Mouse (Mus musculus) olfactory bulb, adult 2 months (tissue): ENCODE measurements around the gene Hist1h2bp. TPM values are rescaled to one million over a fixed set of nuclear protein-coding genes. Genes with fewer than 3 reads are reported as not detected.
A peak's percentile ranks its signal among the peaks of the same experiment; 100 is the strongest.
"Not testable (repeated sequence)": the region's sequence is repeated elsewhere in the genome, so short reads cannot be mapped to it uniquely, and the experiment has no call there.

Source experiments
- H3K27ac ChIP-seq: fragments of 200-500 bp; 2 replicates; pipeline ENCODE4 v1.5.1; 2012; ENCODE audit warnings: low read depth, low read length; ENCODE audit not compliant: insufficient read depth
- H3K4me1 ChIP-seq: fragments of 200-500 bp; 2 replicates; pipeline ENCODE4 v1.6.1; 2012; ENCODE audit warnings: low read length; ENCODE audit not compliant: control insufficient read depth, insufficient read depth
- H3K4me3 ChIP-seq: fragments of 200-500 bp; 2 replicates; pipeline ENCODE4 v1.5.1; 2012; ENCODE audit warnings: mild to moderate bottlenecking, low read depth, low read length, moderate library complexity; ENCODE audit not compliant: insufficient read depth
- CTCF ChIP-seq: fragments of 200-500 bp; IDR thresholded peaks from 2 replicates; pipeline ENCODE4 v1.5.1; 2012; ENCODE audit warnings: low read depth, mild to moderate bottlenecking, low read length, moderate library complexity; ENCODE audit not compliant: insufficient read depth
- POLR2A ChIP-seq: fragments of 200-500 bp; IDR thresholded peaks from 2 replicates; pipeline ENCODE4 v1.6.1; 2012; ENCODE audit warnings: mild to moderate bottlenecking, low read depth, low read length, moderate library complexity; ENCODE audit not compliant: insufficient read depth
- WGBS: fragments of 180-500 bp; shearing (Covaris S2); methylation state at CpG from one replicate; pipeline ENCODE4 v1.1.7; 2018; 5-methylcytosine and 5-hydroxymethylcytosine counted together
- polyA plus RNA-seq: library from polyadenylated mRNA; stranded (reverse); fragments of >200 nt; gene quantifications from 2 replicates; pipeline ENCODE4 v1.2.4, GENCODE M21; 2012; ENCODE audit warnings: low replicate concordance; ENCODE audit not compliant: missing spikeins, insufficient read depth, insufficient read length

Gene Hist1h2bp
- polyA plus RNA-seq, 1 experiment: not detected

DNA sequence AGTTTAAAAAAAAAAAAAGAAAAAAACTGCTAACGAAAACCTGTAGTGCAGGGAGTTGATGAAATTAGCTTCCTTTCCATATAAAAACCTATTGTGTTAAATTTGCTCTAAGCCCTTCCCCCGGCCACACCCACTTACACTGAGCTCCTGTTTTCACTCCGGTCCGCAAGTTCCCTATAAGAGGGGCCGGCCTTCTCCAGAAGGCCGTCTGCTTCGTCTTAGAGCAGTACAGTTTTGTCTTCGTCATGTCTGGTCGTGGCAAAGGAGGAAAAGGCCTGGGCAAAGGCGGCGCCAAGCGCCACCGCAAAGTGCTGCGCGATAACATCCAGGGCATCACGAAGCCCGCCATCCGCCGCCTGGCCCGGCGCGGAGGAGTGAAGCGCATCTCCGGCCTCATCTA, 24.3 kb downstream of the Hist1h2bp start, which contains the start of gene Hist1h4m:
Hist1h4m (plus strand) TSS at position 208 of the 400 bp plus-strand sequence.
- H3K27ac ChIP-seq, H3K4me1 ChIP-seq: not testable (repeated sequence)
- no CpG with 5 or more reads among the region's 24 CpGs for WGBS
- H3K4me3 ChIP-seq: peak within 1 kb of the TSS; percentile 29

DNA sequence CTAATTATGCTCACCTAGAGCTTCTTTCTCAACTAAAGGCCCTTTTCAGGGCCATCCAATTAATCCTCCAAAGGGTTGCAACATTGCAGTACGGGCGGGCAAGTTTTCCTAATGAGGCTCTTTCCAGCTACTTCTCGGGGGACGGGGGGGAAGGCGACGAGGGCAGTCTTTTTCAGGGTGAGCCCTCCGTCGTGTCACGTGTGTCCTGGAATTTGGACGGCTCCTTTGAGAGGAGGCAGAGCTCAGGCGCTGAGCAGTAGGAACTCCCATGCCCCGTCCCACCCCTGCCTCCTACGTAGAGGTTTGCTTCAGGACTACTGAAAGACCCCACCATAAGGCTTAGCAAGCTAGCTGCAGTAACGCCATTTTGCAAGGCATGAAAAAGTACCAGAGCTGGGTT, 24.8 kb downstream of the Hist1h2bp start:
- not testable (repeated sequence) for H3K27ac ChIP-seq, H3K4me1 ChIP-seq
- under 1% methylated on average over 12 of the region's 14 CpGs for WGBS
- peak overlapping the region; percentile 29 for H3K4me3 ChIP-seq

DNA sequence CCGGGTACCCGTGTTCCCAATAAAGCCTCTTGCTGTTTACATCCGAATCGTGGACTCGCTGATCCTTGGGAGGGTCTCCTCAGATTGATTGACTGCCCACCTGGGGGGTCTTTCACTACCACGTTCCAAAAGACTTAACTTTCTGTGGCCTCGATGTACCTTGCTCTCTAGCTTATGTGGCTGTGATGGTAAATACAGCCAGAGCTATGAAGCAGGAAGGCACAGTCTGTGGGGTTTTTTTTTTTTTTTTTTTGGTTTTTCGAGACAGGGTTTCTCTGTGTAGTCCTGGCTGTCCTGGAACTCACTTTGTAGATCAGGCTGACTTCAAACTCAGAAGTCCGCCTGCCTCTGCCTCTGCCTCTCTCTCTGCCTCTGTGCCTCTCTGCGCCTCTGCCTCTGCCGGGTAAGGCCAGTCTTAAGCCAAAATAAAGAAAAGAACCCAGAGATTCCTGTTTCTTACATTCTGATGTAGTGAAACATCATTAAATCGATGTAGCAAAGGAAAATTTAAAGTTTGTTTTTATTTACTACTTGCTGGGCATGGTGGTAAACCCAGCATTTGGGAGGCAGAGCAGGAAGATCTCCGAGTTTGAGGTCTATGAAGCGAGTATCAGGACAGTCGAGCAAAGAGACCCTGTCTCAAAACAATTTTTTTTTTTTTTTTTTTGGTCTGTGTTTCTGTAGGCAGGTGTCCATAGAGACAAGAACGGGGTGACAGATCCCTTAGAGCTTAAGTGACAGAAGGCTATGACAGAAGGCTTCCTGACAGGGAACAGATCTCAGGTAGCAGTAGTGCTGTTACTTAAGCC, 33.0 kb downstream of the Hist1h2bp start:
- not testable (repeated sequence) for H3K27ac ChIP-seq, H3K4me3 ChIP-seq, H3K4me1 ChIP-seq
- WGBS: 62% methylated on average over 7 of the region's 16 CpGs

DNA sequence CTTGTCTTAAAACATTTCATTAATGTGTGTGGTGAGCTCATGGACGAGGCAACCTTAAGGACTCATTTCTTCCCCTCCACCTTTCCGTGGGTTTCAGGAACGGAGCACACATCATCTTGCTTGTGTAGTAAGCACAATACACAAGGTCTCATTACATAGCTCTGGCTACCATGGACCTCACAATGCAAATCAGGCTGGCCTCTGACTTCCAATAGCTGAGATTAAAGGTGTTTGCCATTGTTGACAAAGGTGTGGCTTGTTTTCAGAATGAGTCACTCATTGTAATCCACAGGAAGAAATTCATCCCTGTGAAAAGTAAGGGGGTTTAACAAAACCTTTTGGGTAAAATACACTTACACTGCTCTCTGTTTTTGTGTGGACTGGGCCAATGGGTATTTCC, 41.2 kb downstream of the Hist1h2bp start:
- Histone ChIP-seq H3K27ac (no peak overlapping the region), H3K4me1 (no peaks in the 10 kb centered on the region; the same call in 1 of the 2 replicates), H3K4me3 (no peak overlapping the region)
- WGBS: 83% methylated on average over 3 of the region's 3 CpGs
- no peak for TF ChIP-seq CTCF
- no peak for TF ChIP-seq POLR2A

DNA sequence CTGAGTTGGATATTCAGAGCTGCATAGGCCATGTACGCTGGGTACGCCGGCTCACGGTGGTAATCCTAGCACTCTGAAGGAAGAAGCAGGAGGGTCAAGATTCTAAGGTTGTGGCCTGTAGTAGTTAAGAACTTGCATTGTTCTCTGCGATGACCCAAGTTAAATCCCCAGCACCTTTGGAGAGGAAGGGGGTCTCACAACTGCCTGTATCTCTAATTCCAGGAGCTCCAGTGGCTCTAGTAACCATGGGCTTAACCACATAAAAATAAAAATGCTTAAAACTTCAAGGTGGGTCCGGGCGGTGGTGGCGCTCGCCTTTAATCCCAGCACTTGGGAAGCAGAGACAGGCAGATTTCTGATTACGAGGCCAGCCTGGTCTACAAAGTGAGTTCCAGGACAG, 43.1 kb downstream of the Hist1h2bp start:
- no peaks in the 10 kb centered on the region; the same call in 1 of the 2 replicates for H3K4me1 ChIP-seq
- 93% methylated on average over 10 of the region's 10 CpGs for WGBS
- no peak overlapping the region for H3K27ac ChIP-seq
- no peak overlapping the region for H3K4me3 ChIP-seq
- TF ChIP-seq POLR2A (no peak), CTCF (no peak)

DNA sequence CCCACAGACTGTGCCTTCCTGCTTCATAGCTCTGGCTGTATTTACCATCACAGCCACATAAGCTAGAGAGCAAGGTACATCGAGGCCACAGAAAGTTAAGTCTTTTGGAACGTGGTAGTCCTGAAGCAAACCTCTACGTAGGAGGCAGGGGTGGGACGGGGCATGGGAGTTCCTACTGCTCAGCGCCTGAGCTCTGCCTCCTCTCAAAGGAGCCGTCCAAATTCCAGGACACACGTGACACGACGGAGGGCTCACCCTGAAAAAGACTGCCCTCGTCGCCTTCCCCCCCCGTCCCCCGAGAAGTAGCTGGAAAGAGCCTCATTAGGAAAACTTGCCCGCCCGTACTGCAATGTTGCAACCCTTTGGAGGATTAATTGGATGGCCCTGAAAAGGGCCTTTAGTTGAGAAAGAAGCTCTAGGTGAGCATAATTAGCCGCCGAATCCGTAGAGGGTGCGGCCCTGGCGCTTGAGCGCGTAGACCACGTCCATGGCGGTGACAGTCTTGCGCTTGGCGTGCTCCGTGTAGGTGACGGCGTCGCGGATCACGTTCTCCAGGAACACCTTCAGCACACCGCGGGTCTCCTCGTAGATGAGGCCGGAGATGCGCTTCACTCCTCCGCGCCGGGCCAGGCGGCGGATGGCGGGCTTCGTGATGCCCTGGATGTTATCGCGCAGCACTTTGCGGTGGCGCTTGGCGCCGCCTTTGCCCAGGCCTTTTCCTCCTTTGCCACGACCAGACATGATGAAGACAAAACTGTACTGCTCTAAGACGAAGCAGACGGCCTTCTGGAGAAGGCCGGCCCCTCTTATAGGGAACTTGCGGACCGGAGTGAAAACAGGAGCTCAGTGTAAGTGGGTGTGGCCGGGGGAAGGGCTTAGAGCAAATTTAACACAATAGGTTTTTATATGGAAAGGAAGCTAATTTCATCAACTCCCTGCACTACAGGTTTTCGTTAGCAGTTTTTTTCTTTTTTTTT, 44.4 kb downstream of the Hist1h2bp start, which contains the start of gene Hist1h4n:
Hist1h4n (minus strand) TSS at position 779 of the 977 bp plus-strand sequence.
- H3K27ac ChIP-seq, H3K4me1 ChIP-seq: not testable (repeated sequence)
- 0 out of 2 replicates have a peak, but pooled peaks have one; percentile 42 for TF ChIP-seq POLR2A
- 0% methylated on average over 26 of the region's 58 CpGs for WGBS
- H3K4me3 ChIP-seq: peak within 1 kb of the TSS; percentile 31

DNA sequence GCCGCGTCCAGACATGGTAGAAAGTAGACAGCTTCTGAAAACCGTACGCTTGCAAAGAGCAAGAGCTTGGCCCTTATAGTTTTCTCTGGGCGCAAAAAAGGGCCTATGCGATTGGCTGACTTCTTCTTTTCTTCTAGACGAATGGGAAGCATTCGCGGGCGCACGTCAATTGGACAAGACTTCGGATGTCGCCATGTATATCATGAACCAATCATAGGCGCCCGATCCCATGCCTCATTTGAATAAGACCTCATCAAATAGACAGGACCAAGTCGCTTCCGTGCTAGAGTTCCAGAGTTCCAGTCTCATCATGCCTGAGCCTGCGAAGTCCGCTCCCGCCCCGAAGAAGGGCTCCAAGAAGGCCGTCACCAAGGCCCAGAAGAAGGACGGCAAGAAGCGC, 46.2 kb downstream of the Hist1h2bp start, which contains the start of the genes Hist1h2ap and Hist1h2br:
Hist1h2ap (minus strand) TSS at position 47 of the 400 bp plus-strand sequence.
Hist1h2br (plus strand) TSS at position 283 of the 400 bp plus-strand sequence.
- WGBS: no CpG with 5 or more reads among the region's 24 CpGs
- not testable (repeated sequence) for H3K4me3 ChIP-seq, H3K4me1 ChIP-seq, H3K27ac ChIP-seq

Other genes with a start within 250 kb of the Hist1h2bp start
- gene Olfr1366, start 244.7 kb upstream of the Hist1h2bp start, polyA plus RNA-seq: not detected in 2 replicates
- not detected in 2 replicates for gene Olfr1535, start 227.6 kb upstream of the Hist1h2bp start, polyA plus RNA-seq
- not detected in 2 replicates for gene Olfr1364, start 205.7 kb upstream of the Hist1h2bp start, polyA plus RNA-seq
- not detected in 2 replicates for gene Olfr1362, start 173.4 kb upstream of the Hist1h2bp start, polyA plus RNA-seq
- not detected in 2 replicates for gene Olfr11, start 144.9 kb upstream of the Hist1h2bp start, polyA plus RNA-seq
- not detected in 2 replicates for gene Olfr1361, start 124.1 kb upstream of the Hist1h2bp start, polyA plus RNA-seq
- not detected in 2 replicates for gene Olfr1360, start 110.1 kb upstream of the Hist1h2bp start, polyA plus RNA-seq
- gene Olfr1359, start 89.3 kb upstream of the Hist1h2bp start, polyA plus RNA-seq: not detected in 2 replicates
- gene Hist1h2bl, start 71.3 kb upstream of the Hist1h2bp start, polyA plus RNA-seq: not detected in 2 replicates
- not detected in 2 replicates for gene Hist1h2ai, start 71.0 kb upstream of the Hist1h2bp start, polyA plus RNA-seq
- gene Hist1h3h, start 69.8 kb upstream of the Hist1h2bp start, polyA plus RNA-seq: not detected in 2 replicates
- not detected in 2 replicates for gene Hist1h2bm, start 65.4 kb upstream of the Hist1h2bp start, polyA plus RNA-seq
- not detected in 2 replicates for gene Hist1h4j, start 52.4 kb upstream of the Hist1h2bp start, polyA plus RNA-seq
- gene Hist1h4k, start 37.0 kb upstream of the Hist1h2bp start, polyA plus RNA-seq: not detected in 2 replicates
- gene Hist1h2ak, start 33.6 kb upstream of the Hist1h2bp start, polyA plus RNA-seq: not detected in 2 replicates
- not detected in 2 replicates for gene Hist1h2bn, start 33.3 kb upstream of the Hist1h2bp start, polyA plus RNA-seq
- not detected in 2 replicates for gene Hist1h1b, start 6.8 kb upstream of the Hist1h2bp start, polyA plus RNA-seq
- gene Hist1h3i, start 4.1 kb upstream of the Hist1h2bp start, polyA plus RNA-seq: not detected in 2 replicates
- gene Hist1h2an, start 243 bp upstream of the Hist1h2bp start, polyA plus RNA-seq: not detected in 2 replicates
- not detected in 2 replicates for gene Hist1h2bq, start 22.7 kb downstream of the Hist1h2bp start, polyA plus RNA-seq
- not detected in 2 replicates for gene Hist1h2ao, start 23.0 kb downstream of the Hist1h2bp start, polyA plus RNA-seq
- gene Hist1h4m, start 24.3 kb downstream of the Hist1h2bp start, polyA plus RNA-seq: not detected in 2 replicates
- not detected in 2 replicates for gene Hist1h4n, start 44.7 kb downstream of the Hist1h2bp start, polyA plus RNA-seq
- not detected in 2 replicates for gene Hist1h2ap, start 46.0 kb downstream of the Hist1h2bp start, polyA plus RNA-seq
- gene Hist1h2br, start 46.3 kb downstream of the Hist1h2bp start, polyA plus RNA-seq: not detected in 2 replicates
- not detected in 2 replicates for gene Zfp184, start 157.6 kb downstream of the Hist1h2bp start, polyA plus RNA-seq
- not detected in 2 replicates for gene Pom121l2, start 193.7 kb downstream of the Hist1h2bp start, polyA plus RNA-seq
- 263 TPM in 1 of 2 replicates, not detected in the other for gene Prss16, start 222.3 kb downstream of the Hist1h2bp start, polyA plus RNA-seq
- not detected in 2 replicates for gene Hist1h2ah, start 248.1 kb downstream of the Hist1h2bp start, polyA plus RNA-seq
- not detected in 2 replicates for gene Hist1h2bk, start 248.4 kb downstream of the Hist1h2bp start, polyA plus RNA-seq